Mouse (Mus musculus): ENCODE measurements around the gene Atp6v1fnb. TPM values are rescaled to one million over a fixed set of nuclear protein-coding genes. Genes with fewer than 3 reads are reported as not detected.

Atp6v1fnb gene
- polyA plus RNA-seq (2014; fragmentation: Illumina TruSeq; extraction: RNeasy Lipid Tissue Mini Kit (QIAGEN cat#74804); ENCODE audit: low read depth, low replicate concordance): not detected

GRCm38 (mm10) chr6:29471137-29471536 lies at the start of gene Atp6v1fnb:
Gene Atp6v1fnb, plus strand, starts transcription at chr6:29471437.

GRCm38 (mm10) chr6:29433038-29433803 lies 38.0 kb upstream of the Atp6v1fnb start, which contains the start of gene Flnc:
Gene Flnc, plus strand, starts transcription at chr6:29433256.

GRCm38 (mm10) chr6:29467583-29468354 lies 3.5 kb upstream of the Atp6v1fnb start, which contains the start of gene Atp6v1f:
Gene Atp6v1f, plus strand, starts transcription at chr6:29467718.

GRCm38 (mm10) chr6:29507447-29508309 lies 36.4 kb downstream of the Atp6v1fnb start, which contains the start of gene Kcp:
Gene Kcp, minus strand, starts transcription at chr6:29507952.

Other genes starting within 250 kb of the Atp6v1fnb start
- 9.1 TPM for gene Hilpda, start 198.9 kb upstream of the Atp6v1fnb start, polyA plus RNA-seq (2014; fragmentation: Illumina TruSeq; extraction: RNeasy Lipid Tissue Mini Kit (QIAGEN cat#74804); ENCODE audit: low read depth, low replicate concordance)
- not detected for gene Fam71f2, start 191.8 kb upstream of the Atp6v1fnb start, polyA plus RNA-seq (2014; fragmentation: Illumina TruSeq; extraction: RNeasy Lipid Tissue Mini Kit (QIAGEN cat#74804); ENCODE audit: low read depth, low replicate concordance)
- gene Fam71f1, start 152.3 kb upstream of the Atp6v1fnb start, polyA plus RNA-seq (2014; fragmentation: Illumina TruSeq; extraction: RNeasy Lipid Tissue Mini Kit (QIAGEN cat#74804); ENCODE audit: low read depth, low replicate concordance): not detected
- gene Calu, start 123.4 kb upstream of the Atp6v1fnb start, polyA plus RNA-seq (2014; fragmentation: Illumina TruSeq; extraction: RNeasy Lipid Tissue Mini Kit (QIAGEN cat#74804); ENCODE audit: low read depth, low replicate concordance): 259 TPM
- gene Opn1sw, start 83.0 kb upstream of the Atp6v1fnb start, polyA plus RNA-seq (2014; fragmentation: Illumina TruSeq; extraction: RNeasy Lipid Tissue Mini Kit (QIAGEN cat#74804); ENCODE audit: low read depth, low replicate concordance): not detected
- gene Ccdc136, start 75.1 kb upstream of the Atp6v1fnb start, polyA plus RNA-seq (2014; fragmentation: Illumina TruSeq; extraction: RNeasy Lipid Tissue Mini Kit (QIAGEN cat#74804); ENCODE audit: low read depth, low replicate concordance): 1.5 TPM
- gene Flnc, start 38.2 kb upstream of the Atp6v1fnb start, polyA plus RNA-seq (2014; fragmentation: Illumina TruSeq; extraction: RNeasy Lipid Tissue Mini Kit (QIAGEN cat#74804); ENCODE audit: low read depth, low replicate concordance): 97.5 TPM
- 114 TPM for gene Atp6v1f, start 3.7 kb upstream of the Atp6v1fnb start, polyA plus RNA-seq (2014; fragmentation: Illumina TruSeq; extraction: RNeasy Lipid Tissue Mini Kit (QIAGEN cat#74804); ENCODE audit: low read depth, low replicate concordance)
- gene Kcp, start 36.5 kb downstream of the Atp6v1fnb start, polyA plus RNA-seq (2014; fragmentation: Illumina TruSeq; extraction: RNeasy Lipid Tissue Mini Kit (QIAGEN cat#74804); ENCODE audit: low read depth, low replicate concordance): 4.6 TPM
- 4.4 TPM for gene Irf5, start 55.2 kb downstream of the Atp6v1fnb start, polyA plus RNA-seq (2014; fragmentation: Illumina TruSeq; extraction: RNeasy Lipid Tissue Mini Kit (QIAGEN cat#74804); ENCODE audit: low read depth, low replicate concordance)
- 51.2 TPM for gene Tnpo3, start 138.4 kb downstream of the Atp6v1fnb start, polyA plus RNA-seq (2014; fragmentation: Illumina TruSeq; extraction: RNeasy Lipid Tissue Mini Kit (QIAGEN cat#74804); ENCODE audit: low read depth, low replicate concordance)
- gene Tspan33, start 222.8 kb downstream of the Atp6v1fnb start, polyA plus RNA-seq (2014; fragmentation: Illumina TruSeq; extraction: RNeasy Lipid Tissue Mini Kit (QIAGEN cat#74804); ENCODE audit: low read depth, low replicate concordance): 2.7 TPM

All from heart, adult 10 weeks (tissue).